Mouse (Mus musculus): ENCODE results near the gene Ccl3.

DNA sequence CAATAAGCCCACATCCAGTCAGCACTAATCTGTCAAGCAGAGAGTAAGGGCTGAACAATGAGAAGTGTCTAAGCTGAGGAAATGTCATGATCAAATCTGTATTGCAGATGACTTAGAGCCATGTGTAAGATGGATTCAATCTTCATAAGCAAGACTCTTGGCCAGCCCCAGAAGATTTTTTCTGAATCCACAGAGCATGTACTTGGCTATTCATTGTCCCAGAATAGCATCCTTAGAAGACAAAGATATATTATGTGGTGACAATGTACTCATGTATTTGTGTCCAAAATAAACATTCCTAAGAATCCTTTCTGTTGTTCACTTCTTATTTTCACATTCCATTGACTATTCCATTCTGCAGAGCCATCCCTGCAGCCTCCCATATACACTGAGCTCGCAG, 40.8 kb upstream of the Ccl3 start:
- TF ChIP-seq EP300 (IDR thresholded peaks at IDR 0.05; ENCODE audit: insufficient read depth, low read depth, low read length) (no peak), CTCF (IDR thresholded peaks at IDR 0.05) (no peak), POLR2A (IDR thresholded peaks at IDR 0.05; ENCODE audit: insufficient read depth, low read depth, low read length) (no peak)

Measured in heart, adult 2 months (tissue).